Mouse (Mus musculus) layer of hippocampus, adult 18-20 months (tissue): ENCODE results near the gene Zfand2a. TPM values are rescaled to one million over a fixed set of nuclear protein-coding genes. Genes with fewer than 3 reads are reported as not detected.

Experiments used
- DNase-seq, 2 experiments: peaks; one replicate each; pipeline ENCODE4 v3.0.0; 2022; ENCODE audit warnings: low spot score in 2 of 2
- long read RNA-seq: library from polyadenylated mRNA; stranded (forward); transcript quantifications from one replicate; pipeline ENCODE4 v2.0.0, GENCODE M21; 2021
- total RNA-seq, 2 experiments: library from RNA; stranded (reverse); gene quantifications; 2 replicates each; pipeline ENCODE4 v1.2.3; 2021

The Zfand2a gene
- 10 to 100 TPM; 50.4 to 51.6 TPM for total RNA-seq
- long read RNA-seq, transcript Zfand2a-201 (7 exons, 3,169 nt) = minor isoform, 6 of 18 reads
- long read RNA-seq, transcript Zfand2a-202 (7 exons, 3,121 nt) = major isoform, 8 of 18 reads
- long read RNA-seq, partial matches to known transcripts = 3 of 18 reads
- long read RNA-seq, other reads (novel, unspliced or antisense) = 1 of 18 reads

GRCm38 (mm10) chr5:139484185-139484814 is at the start of gene Zfand2a:
TSS of gene Zfand2a (minus strand) at chr5:139484549.
- DNase-seq = peak; percentile 98 to 100

GRCm38 (mm10) chr5:139528851-139529250 is 44.5 kb upstream of the Zfand2a start:
- DNase-seq = no peak

- DNase-seq = no peak
Measured at GRCm38 (mm10) chr5:139521987-139522386, 37.6 kb upstream of the Zfand2a start.

- no peak for DNase-seq
Measured at GRCm38 (mm10) chr5:139520069-139520834, 35.9 kb upstream of the Zfand2a start.

GRCm38 (mm10) chr5:139516281-139516680 is 31.9 kb upstream of the Zfand2a start:
- DNase-seq = no peak

- no peak for DNase-seq
Measured at GRCm38 (mm10) chr5:139512201-139512600, 27.9 kb upstream of the Zfand2a start.

- no peak for DNase-seq
Measured at GRCm38 (mm10) chr5:139510682-139511366, 26.5 kb upstream of the Zfand2a start.

GRCm38 (mm10) chr5:139506207-139506606 is 21.9 kb upstream of the Zfand2a start:
- DNase-seq = no peak

- DNase-seq = peak; percentile 70 to 89
Measured at GRCm38 (mm10) chr5:139505073-139505606, 20.8 kb upstream of the Zfand2a start.

GRCm38 (mm10) chr5:139502281-139502680 is 17.9 kb upstream of the Zfand2a start:
- DNase-seq = peak; percentile 32 to 69

- peak; percentile 14 to 25 for DNase-seq
Measured at GRCm38 (mm10) chr5:139498791-139499190, 14.4 kb upstream of the Zfand2a start.

- DNase-seq = no peak
Measured at GRCm38 (mm10) chr5:139496939-139497338, 12.6 kb upstream of the Zfand2a start.

- peak; percentile 70 to 86 for DNase-seq
Measured at GRCm38 (mm10) chr5:139495019-139495669, 10.8 kb upstream of the Zfand2a start.

GRCm38 (mm10) chr5:139493690-139494089 is 9.3 kb upstream of the Zfand2a start:
- DNase-seq = no peak

- DNase-seq = no peak
Measured at GRCm38 (mm10) chr5:139491348-139491747, 7.0 kb upstream of the Zfand2a start.

- no peak for DNase-seq
Measured at GRCm38 (mm10) chr5:139490131-139490530, 5.8 kb upstream of the Zfand2a start.

GRCm38 (mm10) chr5:139483171-139483848 is 1.0 kb downstream of the Zfand2a start:
- DNase-seq = no peak

- no peak for DNase-seq
Measured at GRCm38 (mm10) chr5:139480406-139480805, 3.9 kb downstream of the Zfand2a start.

GRCm38 (mm10) chr5:139479088-139479487 is 5.3 kb downstream of the Zfand2a start:
- no peak for DNase-seq

GRCm38 (mm10) chr5:139474741-139475140 is 9.6 kb downstream of the Zfand2a start:
- peak in 1 of 2 experiments; percentile 24 for DNase-seq
